Mouse (Mus musculus): Measurements from ENCODE around the gene Zbtb16.

GRCm38 (mm10) chr9:48675151-48675790 is 160.8 kb downstream of the Zbtb16 start:
- TF ChIP-seq EP300 (IDR thresholded peaks at IDR 0.05; ENCODE audit: low read depth in 1 of 2, low read length in 2 of 2) (no peak), POLR2AphosphoS5 (IDR thresholded peaks at IDR 0.05; ENCODE audit: borderline replicate concordance, low read depth, low read length) (no peak), CTCF (IDR thresholded peaks at IDR 0.05 in 2 of 3, conservative IDR thresholded peaks at IDR 0.05 in 1 of 3; ENCODE audit: control insufficient read depth in 1 of 3, insufficient read depth in 1 of 3, low read depth in 2 of 3, low read length in 3 of 3, poor library complexity in 1 of 3, severe bottlenecking in 1 of 3) (no peak), POLR2A (IDR thresholded peaks at IDR 0.05; ENCODE audit: control insufficient read depth in 1 of 2, insufficient read depth in 1 of 2, low read depth in 1 of 2, low read length in 2 of 2, poor library complexity in 1 of 2) (no peak), TCF12 (IDR thresholded peaks at IDR 0.05; ENCODE audit: low read depth, low read length) (no peak), MAFK (IDR thresholded peaks at IDR 0.05; ENCODE audit: borderline replicate concordance, low read depth, low read length) (no peak), USF1 (IDR thresholded peaks at IDR 0.05; ENCODE audit: low read depth, low read length) (no peak), MAX (IDR thresholded peaks at IDR 0.05; ENCODE audit: low read length) (no peak), BHLHE40 (IDR thresholded peaks at IDR 0.05; ENCODE audit: borderline replicate concordance, low read depth, low read length) (no peak), JUND (IDR thresholded peaks at IDR 0.05; ENCODE audit: low read depth, low read length) (no peak), TAL1 (IDR thresholded peaks at IDR 0.05; ENCODE audit: low read length) (no peak), GATA1 (IDR thresholded peaks at IDR 0.05; ENCODE audit: low read depth, low read length) (no peak)
